Mouse (Mus musculus): ENCODE results near the gene 2610507B11Rik.

- no peak for TF ChIP-seq POLR2A (IDR thresholded peaks at IDR 0.05; ENCODE audit: control insufficient read depth, extremely low read depth, insufficient read depth, low read length, poor library complexity)
- no peak for TF ChIP-seq CTCF (IDR thresholded peaks at IDR 0.05; ENCODE audit: borderline replicate concordance, control insufficient read depth, extremely low read depth, insufficient read depth, low read length, poor library complexity)
Measured at GRCm38 (mm10) chr11:78278853-78279252, 17.3 kb downstream of the 2610507B11Rik start.
